In the genomic region with DNA sequence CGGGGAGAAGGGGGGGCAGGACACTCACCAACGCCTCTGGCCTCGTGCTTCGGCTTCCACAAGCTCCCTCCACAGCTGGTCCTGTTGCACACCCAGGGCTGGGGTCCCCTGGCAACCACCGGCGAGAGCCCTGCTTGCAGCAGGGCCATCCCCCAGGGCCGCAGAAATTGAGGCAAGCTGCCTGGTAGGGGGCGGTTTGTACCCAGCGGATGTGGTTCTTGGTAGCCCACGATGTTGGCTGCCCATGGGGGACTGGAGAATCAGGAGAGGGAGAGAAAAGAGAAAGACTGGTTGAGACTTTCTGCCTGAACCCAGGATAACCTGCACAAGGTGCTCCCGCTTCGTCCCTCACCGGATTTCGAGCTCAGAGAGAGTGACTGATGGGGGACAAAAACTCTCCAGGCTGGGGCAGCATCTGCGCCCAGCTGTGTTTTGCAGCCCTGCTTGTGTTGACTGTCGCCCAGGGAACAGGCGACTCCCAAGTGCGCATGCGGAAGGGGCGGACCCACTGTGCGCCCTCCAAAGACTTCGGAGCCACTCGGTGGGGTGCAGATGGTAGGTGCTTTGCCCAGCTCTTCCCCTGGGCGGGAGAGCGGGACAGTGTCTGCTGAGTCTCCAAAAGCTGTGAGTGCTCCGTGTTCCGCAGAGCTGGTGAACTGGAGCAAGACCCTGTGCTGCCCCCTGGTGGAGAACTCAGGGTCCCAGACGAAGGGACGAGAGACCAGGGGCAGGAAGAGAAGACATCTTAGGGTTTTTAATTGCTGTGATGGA, we compare ENCODE assay signal across 8 mouse cellular contexts. TPM values are rescaled to one million over a fixed set of nuclear protein-coding genes. Genes with fewer than 3 reads are reported as not detected.
DNase-seq lines count a peak whose midpoint lies in the region.

A gene (minus strand): TSS at position 628 of the 771 bp plus-strand sequence.

- H3K27ac ChIP-seq in midbrain, embryonic 10.5 days (replicated peaks) = peak within 1 kb of the TSS; percentile 71

- H3K4me1 ChIP-seq in midbrain, embryonic 10.5 days = peaks cover 8% of the 10 kb centered on the region

- no peaks in the 10 kb centered on the region for H3K36me3 ChIP-seq in midbrain, embryonic 10.5 days

- peak within 1 kb of the TSS; percentile 56 for H3K4me3 ChIP-seq in midbrain, embryonic 10.5 days

- peak; percentile 44 for DNase-seq in adipocyte (ENCODE audit: low spot score)
- peak; percentile 59 to 81 for DNase-seq in cerebellum, postnatal 4 days (ENCODE audit: low spot score in 2 of 2)
- peak; percentile 90 for DNase-seq in gastrocnemius, postnatal 10 days
- DNase-seq in hindlimb bud, embryonic 11.5 days (ENCODE audit: extremely low spot score, low read depth, low spot score) = peak; percentile 52
- DNase-seq in left cerebral cortex, postnatal 4 days = peak; percentile 83
- DNase-seq in midbrain, embryonic 10.5 days (ENCODE audit: low spot score) = peak; percentile 87
- peak; percentile 82 for DNase-seq in right cerebral cortex, postnatal 4 days
- DNase-seq in yolk sac, embryonic 10.5 days (ENCODE audit: low spot score) = peak; percentile 73

- 7% methylated on average over 29 of the region's 29 CpGs for WGBS in midbrain, embryonic 10.5 days

- peaks cover 13% of the 10 kb centered on the region for H3K9me3 ChIP-seq in midbrain, embryonic 10.5 days (replicated peaks)

- intact Hi-C loops in left cerebral cortex, postnatal 4 days (cut with DNase I) = no loop called here

- peaks cover 8% of the 10 kb centered on the region for H3K27me3 ChIP-seq in midbrain, embryonic 10.5 days (ENCODE audit: low read depth, poor library complexity, severe bottlenecking)

RNA-seq across cellular contexts. Expression of the gene that starts here (rescaled TPM):
- total RNA-seq in gastrocnemius, postnatal 10 days (2021) = not detected
- total RNA-seq in left cerebral cortex, postnatal 4 days (2021) = 1 to 10 TPM; 1.2 to 2.4 TPM
- 0.42 and 1.3 TPM in 2 replicates for polyA plus RNA-seq in midbrain, embryonic 10.5 days (2016; fragmentation: Nextera tagmentation; extraction: Ambion mirVana)

Comparison
In these comparisons a context has a peak if more than half of its experiments do, and no peak if none do; other contexts are left out.
1. Peak in every context shown above with its lines: DNase-seq, H3K4me3 ChIP-seq and H3K27ac ChIP-seq.
2. Peak in DNase-seq in gastrocnemius, postnatal 10 days; RNA of the gene not detected or under 1 TPM.